Mouse (Mus musculus): ENCODE results near the gene Slc13a4.

DNA sequence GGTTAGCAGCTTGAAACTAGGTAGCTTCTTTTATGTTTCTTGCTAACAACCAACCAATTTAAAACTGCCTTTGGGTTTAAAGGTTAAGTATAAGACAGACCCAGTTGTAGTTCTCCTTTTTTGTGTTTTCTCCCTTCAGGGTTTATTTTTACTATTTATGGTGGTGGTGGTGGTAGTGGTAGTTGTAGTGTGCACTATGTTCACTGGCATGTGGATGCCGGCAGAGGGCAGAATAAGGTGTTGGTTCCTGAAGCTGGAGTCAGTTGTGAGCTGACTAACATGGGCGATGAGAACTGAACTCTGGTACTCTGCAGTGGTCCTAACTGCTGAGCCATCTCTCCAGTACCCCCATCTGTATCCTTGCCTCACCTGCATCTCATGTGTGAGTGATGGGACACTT, 49.0 kb downstream of the Slc13a4 start:
- no peak for TF ChIP-seq CTCF (IDR thresholded peaks at IDR 0.05; ENCODE audit: borderline replicate concordance, control insufficient read depth, extremely low read depth, insufficient read depth, low read length, poor library complexity)
- no peak for TF ChIP-seq POLR2A (IDR thresholded peaks at IDR 0.05; ENCODE audit: control insufficient read depth, extremely low read depth, insufficient read depth, low read length, poor library complexity)
